Mouse (Mus musculus) kidney, embryonic 14.5 days (tissue): ENCODE measurements around the gene Gmfb. TPM values are rescaled to one million over a fixed set of nuclear protein-coding genes. Genes with fewer than 3 reads are reported as not detected.

ENCODE experiments used
- ATAC-seq: fragments of 200-750 bp; cut with Nextera tagmentation; 2 replicates; pipeline ENCODE4 v1.8.0; 2017; ENCODE audit warnings: moderate number of reproducible peaks, mild to moderate bottlenecking, moderate TSS enrichment, moderate library complexity; ENCODE audit not compliant: low FRiP score, low TSS enrichment
- H3K27ac ChIP-seq: fragments of 300-500 bp; sonication (generic); 2 replicates; pipeline ENCODE4 v1.5.1; 2014; ENCODE audit warnings: low read depth, mild to moderate bottlenecking, low read length, moderate library complexity, mixed read lengths
- H3K27me3 ChIP-seq: fragments of 300-500 bp; sonication (generic); 2 replicates; pipeline ENCODE4 v1.6.1; 2014; ENCODE audit warnings: mild to moderate bottlenecking, low read length; ENCODE audit not compliant: control insufficient read depth, insufficient read depth
- H3K36me3 ChIP-seq: fragments of 300-500 bp; sonication (generic); 2 replicates; pipeline ENCODE4 v1.6.1; 2014; ENCODE audit warnings: low read length, mixed read lengths; ENCODE audit not compliant: control insufficient read depth, insufficient read depth
- H3K4me1 ChIP-seq: fragments of 300-500 bp; sonication (generic); 2 replicates; pipeline ENCODE4 v1.6.1; 2014; ENCODE audit warnings: low read length, mixed read lengths; ENCODE audit not compliant: control insufficient read depth, insufficient read depth
- H3K4me2 ChIP-seq: fragments of 300-500 bp; sonication (generic); replicated peaks from 2 replicates; pipeline ENCODE4 v1.6.1; 2014; ENCODE audit warnings: low read depth, mild to moderate bottlenecking, low read length
- H3K4me3 ChIP-seq: fragments of 300-500 bp; sonication (generic); 2 replicates; pipeline ENCODE4 v1.5.1; 2014; ENCODE audit warnings: mild to moderate bottlenecking, low read length
- H3K9ac ChIP-seq: fragments of 300-500 bp; sonication (generic); 2 replicates; pipeline ENCODE4 v1.6.1; 2014; ENCODE audit warnings: low read depth, mild to moderate bottlenecking, low read length, moderate library complexity
- H3K9me3 ChIP-seq: fragments of 300-500 bp; sonication (generic); 2 replicates; pipeline ENCODE4 v1.6.1; 2016; ENCODE audit warnings: low read length; ENCODE audit not compliant: control insufficient read depth
- WGBS: fragments of 180-500 bp; shearing (Covaris S2); extraction: QIAGEN DNeasy Blood & Tissue Kit; methylation state at CpG from one replicate; pipeline ENCODE4 v1.1.7; 2014; 5-methylcytosine and 5-hydroxymethylcytosine counted together
- polyA plus RNA-seq: library from polyadenylated mRNA; unstranded; fragments of >200 nt; fragmentation: Nextera tagmentation; extraction: Ambion mirVana; gene quantifications from 2 replicates; pipeline ENCODE4 v1.2.1, GENCODE M21; 2014

The Gmfb gene
- polyA plus RNA-seq, 1 experiment from 2014 or later: 89.9 TPM

DNA sequence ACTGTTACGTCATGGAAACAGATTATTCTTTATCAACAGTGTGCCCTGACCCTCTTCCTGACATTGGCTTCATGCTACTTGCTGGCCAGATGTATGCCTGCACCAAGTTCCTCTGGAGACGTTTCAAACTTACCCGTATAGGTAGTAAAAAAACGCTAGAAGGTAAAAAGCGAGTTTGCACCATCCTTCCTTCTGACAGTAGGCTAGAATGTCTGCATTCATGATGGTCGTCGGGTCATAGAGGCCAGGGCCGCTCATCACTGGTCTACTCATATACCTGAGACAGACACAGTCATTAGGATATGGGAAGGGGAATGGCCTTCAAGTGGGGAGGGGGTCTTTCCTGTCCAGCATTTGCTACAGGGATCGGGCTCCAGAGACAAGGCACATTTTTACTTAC is 43.3 kb downstream of the Gmfb start:
- H3K4me1 ChIP-seq: no peaks in the 10 kb centered on the region
- H3K27ac ChIP-seq: no peak overlapping the region
- H3K9ac ChIP-seq: no peak overlapping the region
- peaks cover 85% of the 10 kb centered on the region for H3K36me3 ChIP-seq
- no peak overlapping the region for H3K4me3 ChIP-seq
- peaks cover 9% of the 10 kb centered on the region for H3K9me3 ChIP-seq
- H3K4me2 ChIP-seq: no peak overlapping the region
- no peaks in the 10 kb centered on the region for H3K27me3 ChIP-seq
- ATAC-seq: no peak
- 98% methylated on average over 9 of the region's 9 CpGs for WGBS

DNA sequence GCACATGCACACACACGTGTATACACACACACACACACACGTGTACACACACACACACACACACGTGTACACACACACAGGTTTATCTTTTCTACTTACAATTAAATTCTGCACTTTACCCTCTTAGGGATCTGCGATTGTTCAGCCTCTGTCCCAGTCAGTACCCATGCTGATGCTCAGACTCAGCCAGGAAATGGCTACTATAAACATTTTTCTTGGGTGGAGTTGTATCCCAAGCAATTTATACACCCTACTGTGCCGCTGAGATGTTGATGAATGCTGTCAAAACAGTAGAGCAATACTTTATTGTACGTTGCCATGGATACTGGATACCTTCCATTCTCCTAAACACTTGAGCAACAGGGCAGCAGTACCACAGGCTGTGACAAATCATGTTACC is 52.0 kb downstream of the Gmfb start:
- Histone ChIP-seq H3K36me3 (peaks cover 68% of the 10 kb centered on the region), H3K4me2 (no peak overlapping the region), H3K27me3 (no peaks in the 10 kb centered on the region), H3K27ac (no peak overlapping the region), H3K4me3 (no peak overlapping the region), H3K9ac (no peak overlapping the region), H3K4me1 (no peaks in the 10 kb centered on the region), H3K9me3 (no peaks in the 10 kb centered on the region)
- ATAC-seq: no peak
- WGBS: 94% methylated on average over 6 of the region's 6 CpGs

DNA sequence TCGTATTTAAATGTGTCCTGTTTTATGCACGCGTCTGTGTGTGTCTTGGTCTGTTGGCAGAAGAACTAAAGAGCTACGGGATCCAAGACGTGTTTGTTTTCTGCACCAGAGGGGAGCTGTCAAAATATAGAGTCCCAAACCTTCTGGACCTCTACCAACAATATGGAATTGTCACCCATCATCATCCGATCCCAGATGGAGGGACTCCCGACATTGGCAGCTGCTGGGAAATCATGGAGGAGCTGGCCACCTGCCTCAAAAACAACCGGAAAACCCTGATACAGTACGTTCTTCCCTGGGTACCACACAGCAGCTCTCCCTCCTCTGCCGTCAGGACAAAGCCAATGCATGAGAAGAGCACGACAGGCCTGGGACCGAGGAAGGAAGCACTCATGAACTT is 54.9 kb downstream of the Gmfb start:
- no peak overlapping the region for H3K27ac ChIP-seq
- H3K9ac ChIP-seq: no peak overlapping the region
- no peak for ATAC-seq
- H3K4me2 ChIP-seq: no peak overlapping the region
- H3K9me3 ChIP-seq: no peaks in the 10 kb centered on the region
- no peaks in the 10 kb centered on the region for H3K27me3 ChIP-seq
- peaks cover 53% of the 10 kb centered on the region for H3K36me3 ChIP-seq
- H3K4me1 ChIP-seq: no peaks in the 10 kb centered on the region
- no peak overlapping the region for H3K4me3 ChIP-seq
- 86% methylated on average over 12 of the region's 12 CpGs for WGBS

DNA sequence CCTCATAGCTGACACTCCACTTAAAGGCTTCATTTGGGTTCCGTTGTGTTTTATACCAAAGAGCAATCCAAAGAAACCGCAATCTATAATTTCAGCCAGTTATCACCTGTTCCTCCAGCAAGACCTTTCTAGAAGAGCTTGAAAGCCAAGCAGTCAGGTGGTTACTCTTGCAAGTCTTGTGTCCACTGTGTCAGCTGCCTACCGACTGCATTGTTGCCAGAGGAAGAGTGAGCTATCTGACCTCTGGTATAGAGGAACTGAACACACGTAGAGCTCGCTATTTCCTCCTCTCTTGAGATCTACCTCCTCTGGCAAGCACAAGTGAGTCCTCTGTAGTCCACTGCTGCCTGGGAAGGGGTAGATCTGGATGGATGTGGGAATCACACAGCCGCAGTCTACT is 60.9 kb downstream of the Gmfb start:
- 55% methylated on average over 6 of the region's 6 CpGs for WGBS
- Histone ChIP-seq H3K4me2 (peak overlapping the region; percentile 92), H3K4me3 (peak overlapping the region; percentile 78)

DNA sequence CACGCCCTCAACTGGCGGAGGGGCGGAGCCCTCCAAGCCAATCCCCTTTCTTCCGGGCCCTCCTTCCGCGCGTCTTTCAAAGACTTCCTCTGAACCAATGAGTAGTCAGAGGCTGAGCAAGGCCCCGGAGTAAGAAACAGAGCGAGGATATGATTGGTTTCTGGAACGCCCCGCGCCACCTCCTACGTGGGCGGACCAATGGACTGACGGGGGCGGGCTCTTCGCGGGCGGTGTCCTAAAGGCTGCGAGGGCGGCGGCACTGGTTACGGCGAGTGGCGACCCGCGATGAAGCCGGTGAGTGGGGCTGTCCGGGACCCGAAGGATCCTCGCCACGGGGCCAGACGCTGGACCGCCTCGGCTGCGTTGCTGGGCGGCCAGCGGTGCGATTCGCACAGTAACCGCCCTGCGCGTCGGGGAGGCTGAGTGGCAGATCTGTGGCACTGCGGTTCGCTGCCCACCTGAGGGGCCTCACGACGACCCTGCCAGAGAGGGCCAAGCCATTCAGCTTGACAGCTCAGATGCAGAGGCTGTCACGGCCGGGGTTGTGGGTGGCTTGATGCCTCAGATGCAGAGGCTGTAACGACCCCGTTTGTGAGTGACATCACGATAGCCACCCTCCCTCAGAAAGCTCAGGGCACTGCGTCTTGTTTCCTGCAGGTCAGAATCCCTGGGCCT is 61.5 kb downstream of the Gmfb start, which contains the start of gene Cdkn3:
TSS of gene Cdkn3 (plus strand) at position 187 of the 675 bp plus-strand sequence.
- Histone ChIP-seq H3K4me3 (peak within 1 kb of the TSS; percentile 78), H3K36me3 (peaks cover 10% of the 10 kb centered on the region; the same call in 1 of the 2 replicates), H3K4me2 (peak within 1 kb of the TSS; percentile 92), H3K9ac (peak within 1 kb of the TSS; percentile 75), H3K4me1 (peaks cover 5% of the 10 kb centered on the region; the same call in 1 of the 2 replicates), H3K27me3 (no peaks in the 10 kb centered on the region), H3K27ac (no peak within 1 kb of the TSS), H3K9me3 (no peaks in the 10 kb centered on the region)
- WGBS: under 1% methylated on average over 49 of the region's 54 CpGs
- ATAC-seq: peak; percentile 99

More for the DNA sequence above, 60.9 kb downstream of the Gmfb start:
- H3K9me3 ChIP-seq: no peaks in the 10 kb centered on the region
- no peaks in the 10 kb centered on the region for H3K27me3 ChIP-seq
- H3K4me1 ChIP-seq: peaks cover 5% of the 10 kb centered on the region; the same call in 1 of the 2 replicates
- H3K27ac ChIP-seq: no peak overlapping the region
- H3K36me3 ChIP-seq: peaks cover 13% of the 10 kb centered on the region; the same call in 1 of the 2 replicates
- peak overlapping the region; percentile 75; the same call in 1 of the 2 replicates for H3K9ac ChIP-seq
- ATAC-seq: no peak

DNA sequence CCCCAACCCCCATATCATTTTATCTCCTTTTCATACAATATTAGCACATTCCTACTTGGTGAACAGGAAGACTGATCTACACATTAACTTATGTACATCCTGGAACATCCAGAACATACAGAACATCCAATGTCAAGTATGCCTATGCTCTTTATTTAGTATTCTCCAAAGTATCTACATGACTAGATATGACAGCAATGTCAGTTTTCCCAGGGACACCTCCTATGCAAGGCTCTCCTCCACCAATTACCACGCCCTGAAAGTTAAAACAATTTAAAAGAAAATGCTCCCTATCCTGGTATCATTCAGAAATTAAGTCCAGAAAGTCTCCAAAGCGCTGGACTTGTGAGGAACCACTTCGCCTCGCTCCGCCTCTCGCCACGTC is 62.1 kb downstream of the Gmfb start:
- Histone ChIP-seq H3K27ac (no peak overlapping the region), H3K9ac (0 out of 2 replicates have a peak overlapping the region, but pooled peaks have one; percentile 35), H3K36me3 (peaks cover 7% of the 10 kb centered on the region; the same call in 1 of the 2 replicates), H3K27me3 (no peaks in the 10 kb centered on the region), H3K4me2 (peak overlapping the region; percentile 92), H3K4me3 (peak overlapping the region; percentile 78), H3K4me1 (peaks cover 5% of the 10 kb centered on the region; the same call in 1 of the 2 replicates), H3K9me3 (no peaks in the 10 kb centered on the region)
- no peak; the same call in 1 of the 2 replicates for ATAC-seq
- WGBS: 4% methylated on average over 7 of the region's 7 CpGs

Other genes with a start within 250 kb of the Gmfb start
- gene Cdkn3, start 61.7 kb downstream of the Gmfb start, polyA plus RNA-seq: 48.1 and 63.2 TPM in 2 replicates
- gene Cnih1, start 33.8 kb downstream of the Gmfb start, polyA plus RNA-seq: 206 and 209 TPM in 2 replicates
- gene Cgrrf1, start 9.9 kb upstream of the Gmfb start, polyA plus RNA-seq: 30.6 and 38.6 TPM in 2 replicates
- 2.6 and 2.9 TPM in 2 replicates for gene Samd4, start 60.6 kb upstream of the Gmfb start, polyA plus RNA-seq